Mouse (Mus musculus) forebrain, embryonic 12.5 days (tissue): Measurements from ENCODE around the gene Msi2. TPM values are rescaled to one million over a fixed set of nuclear protein-coding genes. Genes with fewer than 3 reads are reported as not detected.
A peak's percentile ranks its signal among the peaks of the same experiment; 100 is the strongest.

ENCODE experiments used
- ATAC-seq: fragments of 200-750 bp; cut with Nextera tagmentation; 2 replicates; pipeline ENCODE4 v1.8.0; 2017; ENCODE audit warnings: moderate TSS enrichment; ENCODE audit not compliant: low FRiP score
- H3K27ac ChIP-seq: fragments of 300-500 bp; sonication (generic); 2 replicates; pipeline ENCODE4 v1.5.1; 2016; ENCODE audit warnings: mild to moderate bottlenecking
- H3K27me3 ChIP-seq: fragments of 300-500 bp; sonication (generic); 2 replicates; pipeline ENCODE4 v1.6.1; 2016; ENCODE audit warnings: mild to moderate bottlenecking
- H3K36me3 ChIP-seq: fragments of 300-500 bp; sonication (generic); replicated peaks from 2 replicates; pipeline ENCODE4 v1.6.1; 2016; ENCODE audit warnings: mild to moderate bottlenecking
- H3K4me1 ChIP-seq: fragments of 300-500 bp; sonication (generic); 2 replicates; pipeline ENCODE4 v1.6.1; 2016
- H3K4me2 ChIP-seq: fragments of 300-500 bp; sonication (generic); 2 replicates; pipeline ENCODE4 v1.6.1; 2016; ENCODE audit warnings: mild to moderate bottlenecking, moderate library complexity
- H3K4me3 ChIP-seq: fragments of 300-500 bp; sonication (generic); replicated peaks from 2 replicates; pipeline ENCODE4 v1.5.1; 2016; ENCODE audit warnings: mild to moderate bottlenecking
- H3K9ac ChIP-seq: fragments of 300-500 bp; sonication (generic); 2 replicates; pipeline ENCODE4 v1.6.1; 2016; ENCODE audit warnings: mild to moderate bottlenecking
- H3K9me3 ChIP-seq: fragments of 300-500 bp; sonication (generic); 2 replicates; pipeline ENCODE4 v1.6.1; 2016
- WGBS: fragments of 180-500 bp; shearing (Covaris S2); methylation state at CpG from one replicate; pipeline ENCODE4 v1.1.7; 2016; 5-methylcytosine and 5-hydroxymethylcytosine counted together
- polyA plus RNA-seq: library from polyadenylated mRNA; unstranded; fragments of >200 nt; fragmentation: Nextera tagmentation; extraction: Ambion mirVana; gene quantifications from 2 replicates; pipeline ENCODE4 v1.2.1, GENCODE M21; 2016

Msi2 gene
- polyA plus RNA-seq, 1 experiment from 2014 or later: 35.8 TPM

- no peaks in the 10 kb centered on the region for H3K9me3 ChIP-seq
- no peak overlapping the region for H3K27ac ChIP-seq
- no peak for ATAC-seq
- 95% methylated on average over 14 of the region's 14 CpGs for WGBS
- H3K36me3 ChIP-seq: peaks cover 75% of the 10 kb centered on the region
- H3K9ac ChIP-seq: no peak overlapping the region
- no peak overlapping the region for H3K4me2 ChIP-seq
- no peaks in the 10 kb centered on the region for H3K27me3 ChIP-seq
- H3K4me1 ChIP-seq: peaks cover 44% of the 10 kb centered on the region
- H3K4me3 ChIP-seq: no peak overlapping the region
Observed at GRCm38 (mm10) chr11:88668345-88668744, 50.0 kb downstream of the Msi2 start.

- no peaks in the 10 kb centered on the region for H3K27me3 ChIP-seq
- H3K9ac ChIP-seq: no peak overlapping the region
- peak overlapping the region; percentile 16; the same call in 1 of the 2 replicates for H3K27ac ChIP-seq
- no peaks in the 10 kb centered on the region for H3K9me3 ChIP-seq
- ATAC-seq: no peak
- peaks cover 76% of the 10 kb centered on the region for H3K36me3 ChIP-seq
- H3K4me1 ChIP-seq: peaks cover 54% of the 10 kb centered on the region
- 56% methylated on average over 15 of the region's 15 CpGs for WGBS
- H3K4me2 ChIP-seq: no peak overlapping the region
- no peak overlapping the region for H3K4me3 ChIP-seq
Observed at GRCm38 (mm10) chr11:88665799-88666198, 52.5 kb downstream of the Msi2 start.

- Histone ChIP-seq H3K36me3 (peaks cover 65% of the 10 kb centered on the region), H3K27me3 (no peaks in the 10 kb centered on the region), H3K9ac (no peak overlapping the region), H3K27ac (0 out of 2 replicates have a peak overlapping the region, but pooled peaks have one; percentile 10), H3K4me1 (peaks cover 63% of the 10 kb centered on the region), H3K4me2 (no peak overlapping the region), H3K4me3 (no peak overlapping the region), H3K9me3 (no peaks in the 10 kb centered on the region)
- 88% methylated on average over 11 of the region's 11 CpGs for WGBS
- no peak for ATAC-seq
Observed at GRCm38 (mm10) chr11:88661444-88662180, 56.7 kb downstream of the Msi2 start.

GRCm38 (mm10) chr11:88660404-88660803 is 57.9 kb downstream of the Msi2 start:
- Histone ChIP-seq H3K4me1 (peaks cover 61% of the 10 kb centered on the region), H3K27me3 (no peaks in the 10 kb centered on the region), H3K36me3 (peaks cover 61% of the 10 kb centered on the region), H3K9ac (no peak overlapping the region), H3K9me3 (no peaks in the 10 kb centered on the region), H3K4me2 (no peak overlapping the region), H3K4me3 (no peak overlapping the region), H3K27ac (no peak overlapping the region)
- no peak for ATAC-seq
- 88% methylated on average over 9 of the region's 9 CpGs for WGBS

GRCm38 (mm10) chr11:88658926-88659325 is 59.4 kb downstream of the Msi2 start:
- H3K36me3 ChIP-seq: peaks cover 63% of the 10 kb centered on the region
- peaks cover 55% of the 10 kb centered on the region for H3K4me1 ChIP-seq
- WGBS: 93% methylated on average over 5 of the region's 5 CpGs

GRCm38 (mm10) chr11:88655786-88656185 is 62.5 kb downstream of the Msi2 start:
- ATAC-seq: no peak
- H3K27me3 ChIP-seq: no peaks in the 10 kb centered on the region
- H3K9ac ChIP-seq: no peak overlapping the region
- H3K4me2 ChIP-seq: no peak overlapping the region
- no peak overlapping the region for H3K4me3 ChIP-seq
- WGBS: 76% methylated on average over 8 of the region's 8 CpGs
- no peaks in the 10 kb centered on the region for H3K9me3 ChIP-seq
- 0 out of 2 replicates have a peak overlapping the region, but pooled peaks have one; percentile 42 for H3K27ac ChIP-seq
- H3K4me1 ChIP-seq: peaks cover 55% of the 10 kb centered on the region
- H3K36me3 ChIP-seq: peaks cover 40% of the 10 kb centered on the region

More at GRCm38 (mm10) chr11:88658926-88659325, 59.4 kb downstream of the Msi2 start:
- H3K9me3 ChIP-seq: no peaks in the 10 kb centered on the region
- ATAC-seq: no peak
- H3K27me3 ChIP-seq: no peaks in the 10 kb centered on the region
- H3K27ac ChIP-seq: no peak overlapping the region
- no peak overlapping the region for H3K4me3 ChIP-seq
- H3K4me2 ChIP-seq: no peak overlapping the region
- H3K9ac ChIP-seq: no peak overlapping the region

GRCm38 (mm10) chr11:88655214-88655566 is 63.1 kb downstream of the Msi2 start:
- Histone ChIP-seq H3K4me1 (peaks cover 61% of the 10 kb centered on the region), H3K36me3 (peaks cover 36% of the 10 kb centered on the region), H3K27me3 (no peaks in the 10 kb centered on the region), H3K4me2 (no peak overlapping the region), H3K27ac (no peak overlapping the region), H3K9ac (no peak overlapping the region), H3K9me3 (no peaks in the 10 kb centered on the region), H3K4me3 (no peak overlapping the region)
- 89% methylated on average over 3 of the region's 3 CpGs for WGBS
- no peak for ATAC-seq

- ATAC-seq: no peak
- no peak overlapping the region for H3K4me3 ChIP-seq
- 89% methylated on average over 18 of the region's 18 CpGs for WGBS
- no peak overlapping the region for H3K4me2 ChIP-seq
- no peaks in the 10 kb centered on the region for H3K9me3 ChIP-seq
- H3K27ac ChIP-seq: no peak overlapping the region
- H3K4me1 ChIP-seq: peaks cover 64% of the 10 kb centered on the region
- H3K9ac ChIP-seq: no peak overlapping the region
- H3K27me3 ChIP-seq: no peaks in the 10 kb centered on the region
- H3K36me3 ChIP-seq: peaks cover 31% of the 10 kb centered on the region
Observed at GRCm38 (mm10) chr11:88654391-88655213, 63.7 kb downstream of the Msi2 start.

- Histone ChIP-seq H3K9me3 (no peaks in the 10 kb centered on the region), H3K4me3 (no peak overlapping the region), H3K9ac (no peak overlapping the region), H3K4me2 (no peak overlapping the region), H3K27me3 (no peaks in the 10 kb centered on the region), H3K27ac (peak overlapping the region; percentile 65; the same call in 1 of the 2 replicates), H3K4me1 (peaks cover 83% of the 10 kb centered on the region), H3K36me3 (peaks cover 16% of the 10 kb centered on the region)
- no peak for ATAC-seq
- 55% methylated on average over 4 of the region's 4 CpGs for WGBS
Observed at GRCm38 (mm10) chr11:88650275-88650674, 68.0 kb downstream of the Msi2 start.

- Histone ChIP-seq H3K4me3 (no peak overlapping the region), H3K36me3 (peaks cover 8% of the 10 kb centered on the region), H3K4me1 (peaks cover 87% of the 10 kb centered on the region), H3K27ac (0 out of 2 replicates have a peak overlapping the region, but pooled peaks have one; percentile 53), H3K27me3 (no peaks in the 10 kb centered on the region), H3K9ac (no peak overlapping the region), H3K4me2 (no peak overlapping the region), H3K9me3 (no peaks in the 10 kb centered on the region)
- ATAC-seq: no peak
- 62% methylated on average over 2 of the region's 2 CpGs for WGBS
Observed at GRCm38 (mm10) chr11:88649009-88649408, 69.3 kb downstream of the Msi2 start.

GRCm38 (mm10) chr11:88648407-88648806 is 69.9 kb downstream of the Msi2 start:
- Histone ChIP-seq H3K4me3 (no peak overlapping the region), H3K4me2 (no peak overlapping the region), H3K9ac (no peak overlapping the region), H3K9me3 (no peaks in the 10 kb centered on the region), H3K27ac (peak overlapping the region; percentile 43), H3K27me3 (no peaks in the 10 kb centered on the region), H3K4me1 (peaks cover 92% of the 10 kb centered on the region), H3K36me3 (peaks cover 8% of the 10 kb centered on the region)
- WGBS: 73% methylated on average over 5 of the region's 5 CpGs
- no peak for ATAC-seq

GRCm38 (mm10) chr11:88646493-88646892 is 71.8 kb downstream of the Msi2 start:
- Histone ChIP-seq H3K4me3 (no peak overlapping the region), H3K27me3 (no peaks in the 10 kb centered on the region), H3K9ac (no peak overlapping the region), H3K9me3 (no peaks in the 10 kb centered on the region), H3K27ac (peak overlapping the region; percentile 88; the same call in 1 of the 2 replicates), H3K36me3 (peaks cover 4% of the 10 kb centered on the region), H3K4me1 (peaks cover 82% of the 10 kb centered on the region), H3K4me2 (no peak overlapping the region)
- 84% methylated on average over 6 of the region's 6 CpGs for WGBS
- no peak for ATAC-seq
